Mouse (Mus musculus) megakaryocyte, embryonic 14.5 days (primary cell): Measurements from ENCODE around the gene Tmem80. TPM values are rescaled to one million over a fixed set of nuclear protein-coding genes. Genes with fewer than 3 reads are reported as not detected.

Experiments
- H3K27me3 ChIP-seq: replicated peaks from 2 replicates; pipeline ENCODE3; 2012; ENCODE audit warnings: inconsistent platforms
- H3K36me3 ChIP-seq: replicated peaks from 2 replicates; pipeline ENCODE3; 2012; ENCODE audit warnings: low read length, inconsistent platforms, mixed read lengths
- H3K4me1 ChIP-seq: 2 replicates; pipeline ENCODE4 v1.6.1; 2012; ENCODE audit warnings: inconsistent platforms
- H3K4me3 ChIP-seq: replicated peaks from 2 replicates; pipeline ENCODE3; 2012; ENCODE audit warnings: moderate library complexity, mild to moderate bottlenecking, inconsistent platforms
- H3K9me3 ChIP-seq: 2 replicates; pipeline ENCODE4 v1.6.1; 2012; ENCODE audit warnings: inconsistent platforms
- FLI1 ChIP-seq: IDR thresholded peaks from 2 replicates; pipeline ENCODE4 v1.6.1; 2012; ENCODE audit warnings: low read length, inconsistent platforms, mixed read lengths
- GATA1 ChIP-seq: IDR thresholded peaks from 3 replicates; pipeline ENCODE4 v1.6.1; 2012; ENCODE audit warnings: mixed read lengths, low read length, inconsistent platforms, borderline replicate concordance
- polyA plus RNA-seq: library from polyadenylated mRNA; stranded (reverse); fragments of >175 nt; gene quantifications from 2 replicates; pipeline ENCODE4 v1.2.3, GENCODE M21; 2012; ENCODE audit warnings: low replicate concordance; ENCODE audit not compliant: insufficient read depth

The Tmem80 gene
- polyA plus RNA-seq, 1 experiment: 12.3 TPM

- Histone ChIP-seq H3K27me3 (peaks cover 70% of the 10 kb centered on the region), H3K36me3 (peaks cover 28% of the 10 kb centered on the region), H3K4me3 (peak overlapping the region; percentile 88), H3K9me3 (no peaks in the 10 kb centered on the region), H3K4me1 (peaks cover 48% of the 10 kb centered on the region)
- TF ChIP-seq GATA1 (no peak), FLI1 (no peak)
Observed at GRCm38 (mm10) chr7:141294479-141294878, 33.1 kb upstream of the Tmem80 start.

- H3K4me1 ChIP-seq: peaks cover 32% of the 10 kb centered on the region
- no peak for TF ChIP-seq GATA1
- no peak for TF ChIP-seq FLI1
- no peak overlapping the region for H3K4me3 ChIP-seq
- H3K27me3 ChIP-seq: peaks cover 35% of the 10 kb centered on the region
- H3K9me3 ChIP-seq: no peaks in the 10 kb centered on the region
- H3K36me3 ChIP-seq: peaks cover 63% of the 10 kb centered on the region
Observed at GRCm38 (mm10) chr7:141297926-141298650, 29.5 kb upstream of the Tmem80 start.

DNA sequence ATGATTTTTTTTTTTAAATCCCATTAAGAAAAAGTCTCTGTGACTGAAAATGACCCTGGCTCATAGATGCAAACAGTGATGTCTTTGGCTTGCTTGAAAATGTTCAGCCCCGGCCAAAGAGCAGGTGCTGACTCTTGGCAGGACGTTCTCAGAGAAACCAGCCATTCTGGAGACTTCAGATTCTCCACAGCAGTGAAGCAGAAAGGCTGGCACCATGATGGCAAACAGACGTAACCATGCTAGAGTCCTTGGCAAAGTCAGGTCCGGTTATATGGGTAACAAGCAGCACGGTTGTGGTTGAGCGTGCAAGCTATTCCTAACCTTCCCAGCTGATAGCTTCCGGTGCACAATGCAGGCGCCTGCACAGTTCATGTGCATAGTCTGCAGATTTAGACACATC, 28.4 kb upstream of the Tmem80 start:
- Histone ChIP-seq H3K4me1 (peaks cover 29% of the 10 kb centered on the region), H3K4me3 (no peak overlapping the region), H3K9me3 (no peaks in the 10 kb centered on the region), H3K27me3 (peaks cover 24% of the 10 kb centered on the region), H3K36me3 (peaks cover 73% of the 10 kb centered on the region)
- TF ChIP-seq FLI1 (no peak), GATA1 (no peak)

GRCm38 (mm10) chr7:141301386-141301785, 26.2 kb upstream of the Tmem80 start:
- no peaks in the 10 kb centered on the region for H3K9me3 ChIP-seq
- H3K36me3 ChIP-seq: peaks cover 95% of the 10 kb centered on the region
- H3K27me3 ChIP-seq: peaks cover 2% of the 10 kb centered on the region
- peak overlapping the region; percentile 7 for H3K4me3 ChIP-seq
- no peak for TF ChIP-seq FLI1
- no peak for TF ChIP-seq GATA1
- H3K4me1 ChIP-seq: peaks cover 18% of the 10 kb centered on the region

DNA sequence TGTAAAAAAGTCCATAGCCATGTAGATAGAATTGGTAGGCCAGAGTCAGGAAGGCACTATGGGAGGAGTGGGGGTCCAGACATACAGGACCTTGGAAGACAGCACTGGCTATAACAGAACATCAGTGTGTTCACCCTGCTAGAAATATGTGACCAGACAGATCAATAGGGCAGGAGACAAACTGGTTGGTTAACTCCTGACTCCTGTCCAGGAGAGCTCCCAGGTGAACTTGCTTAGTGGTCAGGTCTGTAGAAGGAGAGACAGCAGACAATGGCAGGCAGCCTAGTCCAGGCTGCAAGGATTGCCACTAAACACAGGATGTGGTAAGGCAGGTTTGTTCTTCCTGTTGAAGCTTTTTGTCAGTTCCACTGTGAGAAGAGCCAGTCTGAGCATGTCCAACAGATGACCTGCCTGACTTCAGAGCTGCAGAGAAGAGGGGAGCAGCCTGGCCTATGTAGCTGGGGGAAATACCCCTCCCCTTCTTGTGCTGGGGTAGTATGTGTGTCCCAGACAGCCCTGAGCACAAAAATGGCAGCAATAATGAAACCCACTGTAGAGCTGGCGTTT, 24.8 kb upstream of the Tmem80 start:
- Histone ChIP-seq H3K9me3 (no peaks in the 10 kb centered on the region), H3K27me3 (no peaks in the 10 kb centered on the region), H3K4me1 (peaks cover 16% of the 10 kb centered on the region), H3K4me3 (no peak overlapping the region), H3K36me3 (peaks cover 94% of the 10 kb centered on the region)
- no peak for TF ChIP-seq GATA1
- no peak for TF ChIP-seq FLI1

DNA sequence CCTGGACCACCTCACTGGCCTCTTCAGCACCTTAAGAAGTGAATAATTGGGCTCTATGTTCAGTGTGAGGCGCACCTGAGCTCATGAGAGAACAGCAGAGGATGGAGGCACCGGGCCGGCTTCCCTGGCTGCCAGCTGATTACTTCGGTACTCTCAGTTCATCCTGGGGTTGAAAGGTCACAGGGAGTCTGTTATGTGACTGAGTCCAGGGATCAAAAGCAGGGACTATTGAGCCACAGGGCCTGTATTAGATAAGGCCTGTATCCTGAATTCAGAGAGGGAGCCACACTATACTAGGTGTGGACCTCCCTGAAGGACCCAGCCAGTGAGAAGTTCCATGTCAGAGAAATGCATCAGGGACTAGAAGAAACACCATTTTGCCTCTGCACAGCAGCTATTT, 23.0 kb upstream of the Tmem80 start:
- Histone ChIP-seq H3K4me3 (no peak overlapping the region), H3K27me3 (no peaks in the 10 kb centered on the region), H3K4me1 (peaks cover 16% of the 10 kb centered on the region), H3K9me3 (no peaks in the 10 kb centered on the region), H3K36me3 (peaks cover 96% of the 10 kb centered on the region)
- no peak for TF ChIP-seq FLI1
- no peak for TF ChIP-seq GATA1

GRCm38 (mm10) chr7:141314416-141314815, 13.1 kb upstream of the Tmem80 start:
- H3K27me3 ChIP-seq: no peaks in the 10 kb centered on the region
- peaks cover 11% of the 10 kb centered on the region for H3K4me1 ChIP-seq
- no peaks in the 10 kb centered on the region for H3K9me3 ChIP-seq
- H3K4me3 ChIP-seq: no peak overlapping the region
- H3K36me3 ChIP-seq: peaks cover 97% of the 10 kb centered on the region
- no peak for TF ChIP-seq FLI1
- no peak for TF ChIP-seq GATA1

DNA sequence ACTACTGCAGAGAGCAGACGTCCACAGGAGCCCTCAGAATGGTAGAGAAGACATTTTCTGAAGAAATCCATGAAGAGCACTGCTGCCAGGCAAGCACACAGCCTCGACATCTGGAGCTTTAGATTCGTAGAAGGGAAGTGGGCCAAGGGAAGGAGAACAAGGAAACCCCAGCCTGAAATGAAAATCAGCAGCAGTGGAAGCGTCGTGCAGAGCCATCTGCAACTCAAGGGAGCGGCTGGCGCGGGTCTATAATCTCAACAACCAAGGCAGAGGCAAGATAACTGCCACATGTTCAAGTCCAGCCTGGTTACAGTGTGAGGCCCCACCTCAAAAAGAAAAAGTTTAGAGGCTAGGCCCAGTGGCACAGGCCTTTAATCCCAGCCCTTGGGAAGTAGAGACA, 12.5 kb upstream of the Tmem80 start:
- H3K9me3 ChIP-seq: no peaks in the 10 kb centered on the region
- H3K36me3 ChIP-seq: peaks cover 97% of the 10 kb centered on the region
- no peak overlapping the region for H3K4me3 ChIP-seq
- no peak for TF ChIP-seq GATA1
- no peak for TF ChIP-seq FLI1
- no peaks in the 10 kb centered on the region for H3K27me3 ChIP-seq
- H3K4me1 ChIP-seq: peaks cover 11% of the 10 kb centered on the region

- no peak overlapping the region for H3K4me3 ChIP-seq
- no peaks in the 10 kb centered on the region for H3K9me3 ChIP-seq
- no peak for TF ChIP-seq FLI1
- no peak for TF ChIP-seq GATA1
- H3K4me1 ChIP-seq: peaks cover 8% of the 10 kb centered on the region
- peaks cover 97% of the 10 kb centered on the region for H3K36me3 ChIP-seq
- no peaks in the 10 kb centered on the region for H3K27me3 ChIP-seq
Observed at GRCm38 (mm10) chr7:141315974-141316373, 11.6 kb upstream of the Tmem80 start.

- H3K36me3 ChIP-seq: peaks cover 97% of the 10 kb centered on the region
- peaks cover 7% of the 10 kb centered on the region for H3K4me1 ChIP-seq
- no peaks in the 10 kb centered on the region for H3K9me3 ChIP-seq
- H3K27me3 ChIP-seq: no peaks in the 10 kb centered on the region
- TF ChIP-seq GATA1: no peak
- TF ChIP-seq FLI1: no peak
- no peak overlapping the region for H3K4me3 ChIP-seq
Observed at GRCm38 (mm10) chr7:141317619-141318132, 9.9 kb upstream of the Tmem80 start.
